Mouse (Mus musculus): ENCODE data around the gene Zyg11a.

DNA sequence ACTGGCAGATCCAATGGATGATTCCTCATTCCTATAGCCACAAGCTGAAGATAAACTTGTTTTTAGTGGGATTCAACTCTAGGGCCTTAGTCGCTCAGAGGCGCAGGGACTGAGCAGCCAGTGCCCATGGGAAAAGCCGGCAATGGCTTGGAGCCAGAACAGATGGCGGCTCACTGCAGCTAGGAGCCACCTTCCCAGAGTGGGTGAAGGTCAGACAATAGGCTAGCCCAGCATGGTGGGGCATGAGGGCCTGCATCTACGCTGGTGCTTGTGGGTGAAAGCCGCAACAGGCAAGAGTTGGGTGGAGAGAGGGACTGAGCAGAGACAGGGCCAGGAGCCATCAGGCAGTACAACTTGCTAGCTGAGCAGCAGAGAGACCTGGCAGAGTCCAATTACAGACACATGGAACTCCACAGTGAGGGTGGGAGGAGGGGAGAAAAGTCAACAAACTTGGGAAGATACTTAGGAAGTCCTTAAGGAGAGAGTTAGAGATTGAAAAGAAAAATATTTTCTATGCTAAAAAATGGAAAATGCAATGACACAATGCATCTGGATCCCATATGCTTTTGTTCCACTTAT is 21.5 kb downstream of the Zyg11a start:
- TF ChIP-seq POLR2A (IDR thresholded peaks at IDR 0.05; ENCODE audit: insufficient read length, low read depth) (no peak), SRF (IDR thresholded peaks at IDR 0.05; ENCODE audit: control insufficient read depth, insufficient read length, low read depth) (no peak), POLR2AphosphoS2 (IDR thresholded peaks at IDR 0.05; ENCODE audit: insufficient read length, low read depth) (no peak), MYOG (IDR thresholded peaks at IDR 0.05; ENCODE audit: control insufficient read depth in 1 of 3, insufficient read depth in 1 of 3, insufficient read length in 2 of 3, low read depth in 2 of 3) (no peak), CEBPB (IDR thresholded peaks at IDR 0.05; ENCODE audit: insufficient read depth, poor library complexity, severe bottlenecking) (no peak), MAX (IDR thresholded peaks at IDR 0.05; ENCODE audit: low read depth) (no peak), TCF12 (IDR thresholded peaks at IDR 0.05; ENCODE audit: insufficient read depth, poor library complexity, severe bottlenecking) (no peak), MYOD1 (IDR thresholded peaks at IDR 0.05; ENCODE audit: control insufficient read depth in 1 of 3, insufficient read length in 2 of 3, low read depth in 2 of 3) (no peak), TCF3 (IDR thresholded peaks at IDR 0.05; ENCODE audit: insufficient read length, low read depth) (no peak), USF1 (IDR thresholded peaks at IDR 0.05; ENCODE audit: low read depth) (no peak), E2F4 (IDR thresholded peaks at IDR 0.05; ENCODE audit: insufficient read depth) (no peak)
